Mouse (Mus musculus): ENCODE measurements at regions not wholly inside any gene's neighbourhood (a gene's known extent, or its start where the extent isn't known, plus 50 kb on each side); places are given as distances from the start of the nearest gene placed in this dataset.

DNA sequence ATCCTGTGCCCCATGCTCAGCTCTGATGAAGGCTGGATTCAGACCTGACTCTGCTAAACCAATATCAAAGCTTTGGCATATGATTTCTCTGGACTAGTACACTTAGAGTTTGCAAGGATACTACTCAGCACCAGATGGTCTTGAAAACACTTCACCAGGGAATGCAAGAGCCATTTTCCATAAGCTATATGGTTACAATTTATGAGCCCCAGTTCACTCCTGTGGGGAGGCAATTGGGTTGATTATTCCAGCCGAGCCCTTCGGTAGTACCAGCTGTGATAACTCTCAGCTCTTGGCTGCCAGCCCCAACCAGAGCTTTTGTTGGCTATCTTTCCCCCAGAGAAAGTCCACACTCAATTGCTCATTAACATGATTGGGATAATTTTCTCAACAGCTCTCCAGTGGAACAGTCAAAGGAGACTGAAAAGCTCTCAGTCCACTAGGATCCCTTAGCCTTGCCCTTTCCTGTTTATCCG is 210.5 kb upstream of the Fggy start:
- peak; percentile 51 for DNase-seq
- H3K9me3 ChIP-seq (ENCODE audit: control insufficient read depth, low read length): no peaks in the 10 kb centered on the region
- no peaks in the 10 kb centered on the region for H3K4me1 ChIP-seq (ENCODE audit: control insufficient read depth, insufficient read depth, low read length)

DNA sequence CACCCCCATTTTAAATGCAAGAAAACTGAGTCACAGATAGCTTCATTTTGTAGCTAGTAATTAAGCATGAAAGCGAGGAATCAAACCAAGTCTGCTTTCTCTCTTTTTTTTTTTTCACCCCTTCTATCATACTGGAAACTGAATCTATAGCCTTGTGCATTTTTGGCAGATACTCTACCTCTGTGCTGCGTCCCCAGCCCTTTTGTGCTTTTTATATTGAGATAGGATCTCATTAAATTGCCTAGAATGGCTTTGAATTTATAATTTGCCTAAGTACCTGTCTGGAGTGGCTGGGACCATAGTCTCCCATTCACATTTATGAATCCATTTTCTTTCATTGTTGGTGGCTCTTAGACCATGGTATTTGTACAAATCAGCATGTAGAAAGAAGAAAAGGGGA is 209.9 kb upstream of the Fggy start:
- H3K27ac ChIP-seq (replicated peaks; ENCODE audit: low read depth, low read length): no peak overlapping the region
- no peak for ATAC-seq (ENCODE audit: low FRiP score, low TSS enrichment)
- WGBS: 48% methylated on average over 2 of the region's 2 CpGs
- no peaks in the 10 kb centered on the region for H3K4me1 ChIP-seq (ENCODE audit: control insufficient read depth, insufficient read depth, low read length)
- H3K9me3 ChIP-seq (ENCODE audit: control insufficient read depth, low read length): no peaks in the 10 kb centered on the region
- no peak overlapping the region for H3K9ac ChIP-seq (replicated peaks; ENCODE audit: low read length)
- no peak overlapping the region for H3K4me3 ChIP-seq (replicated peaks; ENCODE audit: low read depth, low read length)
- H3K4me2 ChIP-seq (ENCODE audit: low read length): no peak overlapping the region
- no peaks in the 10 kb centered on the region for H3K36me3 ChIP-seq (ENCODE audit: control insufficient read depth, insufficient read depth, low read length)
- no peaks in the 10 kb centered on the region for H3K27me3 ChIP-seq (ENCODE audit: control insufficient read depth, insufficient read depth, low read length)
- no peak for DNase-seq

More for the DNA sequence above, 210.5 kb upstream of the Fggy start:
- no peak overlapping the region for H3K27ac ChIP-seq (replicated peaks; ENCODE audit: low read depth, low read length)
- H3K27me3 ChIP-seq (ENCODE audit: control insufficient read depth, insufficient read depth, low read length): no peaks in the 10 kb centered on the region
- no peaks in the 10 kb centered on the region for H3K36me3 ChIP-seq (ENCODE audit: control insufficient read depth, insufficient read depth, low read length)
- ATAC-seq (ENCODE audit: low FRiP score, low TSS enrichment): peak; percentile 59
- 53% methylated on average over 3 of the region's 3 CpGs for WGBS
- no peak overlapping the region for H3K4me2 ChIP-seq (ENCODE audit: low read length)
- no peak overlapping the region for H3K9ac ChIP-seq (replicated peaks; ENCODE audit: low read length)
- no peak overlapping the region for H3K4me3 ChIP-seq (replicated peaks; ENCODE audit: low read depth, low read length)

DNA sequence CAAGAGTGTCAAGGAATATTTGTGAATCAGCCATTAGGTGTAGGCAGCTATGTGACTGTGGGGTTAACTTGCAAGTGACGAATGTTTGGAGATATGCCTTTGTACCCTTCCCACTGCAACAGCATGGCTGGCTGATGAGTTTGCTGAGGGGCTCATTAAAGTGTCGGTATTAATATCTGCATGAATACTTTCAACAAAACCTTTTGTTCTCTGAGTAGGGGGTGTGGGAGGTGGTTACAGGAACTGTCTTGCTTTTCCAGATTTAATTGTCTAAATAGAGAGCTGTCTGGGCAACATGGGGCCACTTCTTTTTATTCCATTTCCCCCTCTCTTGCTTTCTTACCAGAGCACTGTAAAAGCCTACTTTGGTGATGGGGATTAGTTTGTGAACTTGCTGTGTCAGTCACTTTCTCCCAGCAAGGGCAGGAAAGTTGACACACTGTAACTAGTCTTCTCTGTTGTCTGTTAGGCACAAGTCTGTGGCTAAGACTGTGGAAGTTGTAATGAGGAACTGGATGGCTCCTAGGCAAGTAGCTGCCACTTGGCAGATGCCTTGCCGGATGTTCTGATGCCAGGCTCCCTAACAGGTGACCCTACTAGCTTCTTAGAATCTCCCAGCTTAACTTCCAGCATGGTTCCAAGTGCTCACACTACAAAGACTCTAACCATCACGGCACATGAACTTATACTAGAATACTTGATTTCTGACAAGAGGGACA is 208.7 kb upstream of the Fggy start:
- Histone ChIP-seq H3K36me3 (ENCODE audit: control insufficient read depth, insufficient read depth, low read length) (no peaks in the 10 kb centered on the region), H3K4me3 (replicated peaks; ENCODE audit: low read depth, low read length) (no peak overlapping the region), H3K4me2 (ENCODE audit: low read length) (no peak overlapping the region), H3K4me1 (ENCODE audit: control insufficient read depth, insufficient read depth, low read length) (no peaks in the 10 kb centered on the region), H3K9ac (replicated peaks; ENCODE audit: low read length) (no peak overlapping the region), H3K27me3 (ENCODE audit: control insufficient read depth, insufficient read depth, low read length) (no peaks in the 10 kb centered on the region), H3K9me3 (ENCODE audit: control insufficient read depth, low read length) (no peaks in the 10 kb centered on the region), H3K27ac (replicated peaks; ENCODE audit: low read depth, low read length) (no peak overlapping the region)
- DNase-seq: no peak
- ATAC-seq (ENCODE audit: low FRiP score, low TSS enrichment): no peak
- 81% methylated on average over 4 of the region's 4 CpGs for WGBS

DNA sequence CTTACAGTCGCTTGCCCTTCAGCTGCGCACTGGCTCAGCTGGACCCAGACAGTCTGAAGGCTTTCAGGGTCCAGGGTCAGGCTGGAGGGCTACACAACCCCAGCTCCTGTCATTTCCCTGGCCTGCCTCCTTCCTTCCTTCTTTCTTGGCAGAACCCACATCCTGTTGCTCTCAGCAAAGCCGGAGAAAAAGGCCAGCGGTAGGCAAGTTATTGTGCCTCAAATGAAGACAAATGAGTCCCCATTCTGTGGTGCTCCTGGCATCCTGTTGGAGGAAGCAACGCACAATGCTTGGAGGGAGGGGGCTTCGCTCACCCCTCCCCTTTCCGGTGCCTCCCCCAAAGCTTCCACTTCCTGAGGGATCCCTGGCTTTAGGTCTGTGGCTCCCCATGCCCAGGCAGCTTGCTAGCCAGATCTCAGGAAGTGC is 203.4 kb upstream of the Fggy start:
- no peak for DNase-seq
- Histone ChIP-seq H3K27me3 (ENCODE audit: control insufficient read depth, insufficient read depth, low read length) (no peaks in the 10 kb centered on the region), H3K27ac (replicated peaks; ENCODE audit: low read depth, low read length) (no peak overlapping the region), H3K4me2 (ENCODE audit: low read length) (no peak overlapping the region), H3K4me1 (ENCODE audit: control insufficient read depth, insufficient read depth, low read length) (no peaks in the 10 kb centered on the region), H3K9me3 (ENCODE audit: control insufficient read depth, low read length) (no peaks in the 10 kb centered on the region), H3K9ac (replicated peaks; ENCODE audit: low read length) (no peak overlapping the region), H3K4me3 (replicated peaks; ENCODE audit: low read depth, low read length) (no peak overlapping the region), H3K36me3 (ENCODE audit: control insufficient read depth, insufficient read depth, low read length) (no peaks in the 10 kb centered on the region)
- 57% methylated on average over 7 of the region's 7 CpGs for WGBS
- ATAC-seq (ENCODE audit: low FRiP score, low TSS enrichment): no peak

DNA sequence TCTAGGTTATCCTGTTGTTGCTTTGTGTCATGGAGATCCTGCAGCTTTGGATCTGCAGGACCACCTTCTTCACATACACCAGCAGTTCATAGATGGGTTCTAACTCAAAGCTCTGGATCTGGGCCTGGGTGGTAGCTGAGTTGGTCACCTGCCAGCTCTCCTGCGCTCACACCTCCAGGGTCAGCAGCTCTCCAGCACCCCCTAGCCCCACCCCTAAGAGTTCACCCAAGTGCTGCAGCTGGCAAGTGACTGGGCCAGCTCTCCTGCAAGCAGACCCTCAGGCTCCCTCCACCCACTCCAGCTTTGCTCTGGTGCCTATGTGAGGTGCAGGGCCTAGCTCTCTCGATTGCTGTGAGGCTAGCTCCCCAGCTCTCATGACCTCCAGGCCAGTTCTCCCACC is 198.6 kb upstream of the Fggy start:
- Histone ChIP-seq H3K27ac (replicated peaks; ENCODE audit: low read depth, low read length) (no peak overlapping the region), H3K4me1 (ENCODE audit: control insufficient read depth, insufficient read depth, low read length) (no peaks in the 10 kb centered on the region), H3K4me3 (replicated peaks; ENCODE audit: low read depth, low read length) (no peak overlapping the region), H3K27me3 (ENCODE audit: control insufficient read depth, insufficient read depth, low read length) (no peaks in the 10 kb centered on the region), H3K9me3 (ENCODE audit: control insufficient read depth, low read length) (no peaks in the 10 kb centered on the region), H3K9ac (replicated peaks; ENCODE audit: low read length) (no peak overlapping the region), H3K36me3 (ENCODE audit: control insufficient read depth, insufficient read depth, low read length) (no peaks in the 10 kb centered on the region), H3K4me2 (ENCODE audit: low read length) (no peak overlapping the region)
- WGBS: 69% methylated on average over 2 of the region's 2 CpGs
- DNase-seq (no peak), ATAC-seq (ENCODE audit: low FRiP score, low TSS enrichment) (no peak)

DNA sequence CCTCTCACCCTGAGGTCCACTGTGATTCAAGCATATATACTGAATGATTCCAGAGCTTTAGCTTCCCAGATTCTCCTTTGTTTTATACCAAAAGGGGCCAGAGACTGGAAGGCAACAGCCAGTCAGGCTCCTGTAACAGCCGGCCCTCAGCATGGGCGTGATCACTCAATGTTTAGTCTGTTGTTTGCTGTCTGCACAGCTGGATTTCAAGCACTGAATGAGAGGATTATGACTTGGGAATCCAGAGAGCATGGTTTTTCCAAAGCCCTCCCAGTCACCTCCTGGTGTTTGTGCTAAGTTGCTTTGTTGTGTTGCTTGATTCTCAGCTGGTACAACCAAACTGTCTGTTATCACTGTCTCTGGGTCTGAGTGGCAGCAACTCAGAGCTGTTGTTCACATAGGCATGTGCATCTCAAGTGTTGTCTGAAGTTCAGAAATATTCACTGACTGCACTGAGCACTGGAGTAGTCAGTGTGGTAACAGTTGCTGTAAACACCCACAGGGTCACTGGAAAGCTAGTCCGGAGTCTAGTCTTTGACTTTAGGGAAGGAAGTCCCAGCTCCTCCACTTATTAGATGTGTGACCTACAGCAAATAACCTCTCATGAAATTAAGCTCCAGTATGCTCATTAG is 196.9 kb upstream of the Fggy start:
- Histone ChIP-seq H3K4me1 (ENCODE audit: control insufficient read depth, insufficient read depth, low read length) (no peaks in the 10 kb centered on the region), H3K4me2 (ENCODE audit: low read length) (no peak overlapping the region), H3K27ac (replicated peaks; ENCODE audit: low read depth, low read length) (no peak overlapping the region), H3K36me3 (ENCODE audit: control insufficient read depth, insufficient read depth, low read length) (no peaks in the 10 kb centered on the region), H3K27me3 (ENCODE audit: control insufficient read depth, insufficient read depth, low read length) (no peaks in the 10 kb centered on the region), H3K9me3 (ENCODE audit: control insufficient read depth, low read length) (no peaks in the 10 kb centered on the region), H3K9ac (replicated peaks; ENCODE audit: low read length) (no peak overlapping the region), H3K4me3 (replicated peaks; ENCODE audit: low read depth, low read length) (no peak overlapping the region)
- whole genome bisulfite sequencing: 27% methylated on average over 3 of the region's 3 CpGs
- DNase-seq (peak; percentile 15), ATAC-seq (ENCODE audit: low FRiP score, low TSS enrichment) (no peak)

DNA sequence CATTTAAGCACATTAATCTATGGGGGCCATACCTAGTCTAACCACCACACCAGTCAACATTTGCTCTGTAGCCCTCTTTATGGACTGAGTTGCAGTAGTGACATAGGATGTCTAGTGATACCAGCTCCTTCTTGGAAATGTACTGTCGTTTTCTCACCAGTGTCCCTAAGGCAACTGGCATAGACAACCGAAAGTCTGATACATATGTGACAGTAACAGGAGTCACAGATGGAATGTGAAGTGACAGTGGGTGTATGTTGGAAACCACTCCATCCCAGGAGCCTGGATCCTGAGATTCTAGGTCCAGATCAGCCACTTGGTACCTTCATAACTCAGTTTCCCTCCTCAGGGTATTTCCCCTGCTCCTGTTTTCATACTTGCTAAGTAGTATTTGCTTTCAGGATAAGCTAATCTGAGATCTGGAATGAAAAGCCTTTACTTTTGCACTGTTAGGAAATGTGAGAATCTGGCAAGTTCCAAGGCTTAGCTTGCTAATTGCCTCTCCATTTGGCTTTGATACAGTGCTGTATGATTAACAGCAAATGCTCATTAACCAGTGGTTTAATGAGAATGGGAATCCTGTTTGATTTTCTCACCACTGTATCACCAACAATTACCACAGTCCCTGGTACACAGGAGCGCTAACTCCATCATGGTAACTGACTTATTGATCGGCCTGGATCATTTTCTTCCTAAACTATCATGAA is 192.8 kb upstream of the Fggy start:
- Histone ChIP-seq H3K27me3 (ENCODE audit: control insufficient read depth, insufficient read depth, low read length) (no peaks in the 10 kb centered on the region), H3K27ac (replicated peaks; ENCODE audit: low read depth, low read length) (no peak overlapping the region), H3K9ac (replicated peaks; ENCODE audit: low read length) (no peak overlapping the region), H3K4me3 (replicated peaks; ENCODE audit: low read depth, low read length) (no peak overlapping the region), H3K4me1 (ENCODE audit: control insufficient read depth, insufficient read depth, low read length) (no peaks in the 10 kb centered on the region), H3K36me3 (ENCODE audit: control insufficient read depth, insufficient read depth, low read length) (no peaks in the 10 kb centered on the region), H3K4me2 (ENCODE audit: low read length) (no peak overlapping the region), H3K9me3 (ENCODE audit: control insufficient read depth, low read length) (no peaks in the 10 kb centered on the region)
- 92% methylated on average over 4 of the region's 4 CpGs for WGBS
- DNase-seq (no peak), ATAC-seq (ENCODE audit: low FRiP score, low TSS enrichment) (no peak)

DNA sequence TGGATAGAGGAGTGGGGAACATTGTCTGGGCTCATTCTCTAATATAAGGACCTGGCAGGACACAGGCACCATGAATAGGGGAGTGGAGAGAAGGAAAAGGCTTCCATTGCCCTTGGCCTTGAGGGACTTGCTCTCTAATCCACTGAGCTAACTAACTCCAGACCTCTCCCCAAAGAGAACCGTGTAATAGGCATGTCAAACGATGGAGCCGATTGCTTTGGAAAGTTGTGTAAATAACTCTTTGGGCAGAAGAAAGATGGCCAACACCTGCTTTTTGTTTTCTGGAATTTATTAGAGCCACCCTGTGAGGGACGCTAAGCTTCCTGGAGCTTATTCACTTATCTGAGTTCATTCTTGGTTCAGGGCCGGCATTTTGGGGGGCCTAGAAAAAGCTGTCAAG is 180.9 kb upstream of the Fggy start:
- no peaks in the 10 kb centered on the region for H3K36me3 ChIP-seq (ENCODE audit: control insufficient read depth, insufficient read depth, low read length)
- H3K27me3 ChIP-seq (ENCODE audit: control insufficient read depth, insufficient read depth, low read length): no peaks in the 10 kb centered on the region
- no peaks in the 10 kb centered on the region for H3K9me3 ChIP-seq (ENCODE audit: control insufficient read depth, low read length)
- no peak overlapping the region for H3K4me3 ChIP-seq (replicated peaks; ENCODE audit: low read depth, low read length)
- H3K4me2 ChIP-seq (ENCODE audit: low read length): no peak overlapping the region
- no peak for DNase-seq
- no peak for ATAC-seq (ENCODE audit: low FRiP score, low TSS enrichment)
- H3K9ac ChIP-seq (replicated peaks; ENCODE audit: low read length): no peak overlapping the region
- no peaks in the 10 kb centered on the region; the same call in 1 of the 2 replicates for H3K4me1 ChIP-seq (ENCODE audit: control insufficient read depth, insufficient read depth, low read length)
- 83% methylated on average over 5 of the region's 5 CpGs for WGBS
- H3K27ac ChIP-seq (replicated peaks; ENCODE audit: low read depth, low read length): no peak overlapping the region

Measured in midbrain, embryonic 14.5 days (tissue).